9 mouse cellular contexts compared by ENCODE assay signal in genomic region chr1:194885071-194885686, GRCm38 (mm10). TPM values are rescaled to one million over a fixed set of nuclear protein-coding genes. Genes with fewer than 3 reads are reported as not detected.
DNase-seq lines count a peak whose midpoint lies in the region; ATAC-seq and TF ChIP-seq lines count a peak whose summit lies in the region.
"Had no signal": no experiment of that assay in that cellular context is flagged by ENCODE, and none has a peak within 500 bp of the region (broad histone marks: within the 10 kb centered on the region; RNA-seq: fewer than 3 reads in every experiment).

No protein-coding gene starts in this region.

- no peaks in the 10 kb centered on the region for H3K27me3 ChIP-seq in kidney, adult 2 months (replicated peaks; ENCODE audit: control insufficient read depth, insufficient read depth, low read length)
- no peaks in the 10 kb centered on the region for H3K27me3 ChIP-seq in hindbrain, embryonic 13.5 days
- H3K27me3 ChIP-seq: neural tube, embryonic 13.5 days had no signal

- H3K4me1 ChIP-seq in kidney, adult 2 months (ENCODE audit: control insufficient read depth, insufficient read depth, low read length), result no peaks in the 10 kb centered on the region
- peaks cover 7% of the 10 kb centered on the region for H3K4me1 ChIP-seq in cortical plate, adult 2 months (ENCODE audit: control insufficient read depth, insufficient read depth, low read length)
- H3K4me1 ChIP-seq in hindbrain, embryonic 13.5 days (replicated peaks), result no peaks in the 10 kb centered on the region

- 67% methylated on average over 5 of the region's 5 CpGs for WGBS in kidney, adult 2 months
- 56% methylated on average over 5 of the region's 5 CpGs for WGBS in hindbrain, embryonic 13.5 days

- no peak overlapping the region for H3K27ac ChIP-seq in kidney, adult 2 months (ENCODE audit: insufficient read depth, low read depth, low read length)
- H3K27ac ChIP-seq in cortical plate, adult 2 months (ENCODE audit: insufficient read depth, low read length), result peak overlapping the region; percentile 95
- H3K27ac ChIP-seq in hindbrain, embryonic 13.5 days, result no peak overlapping the region
- H3K27ac ChIP-seq: neural tube, embryonic 13.5 days had no signal

- DNase-seq in kidney, postnatal 10 days, result peak; percentile 16
- no peak for DNase-seq in kidney, adult 2 months
- peak; percentile 40 to 55 for DNase-seq in layer of hippocampus, postnatal 36 days
- peak; percentile 75 for DNase-seq in right cerebral cortex, postnatal 25 days
- no peak for DNase-seq in embryo, embryonic 9.5 days (ENCODE audit: extremely low spot score)
- no peak for DNase-seq in kidney, postnatal 14 days

- no peak overlapping the region for H3K4me2 ChIP-seq in hindbrain, embryonic 13.5 days
- H3K4me2 ChIP-seq: neural tube, embryonic 13.5 days had no signal

- no peaks in the 10 kb centered on the region for H3K36me3 ChIP-seq in kidney, adult 2 months (ENCODE audit: control insufficient read depth, insufficient read depth, low read length)
- no peaks in the 10 kb centered on the region for H3K36me3 ChIP-seq in hindbrain, embryonic 13.5 days
- H3K36me3 ChIP-seq: neural tube, embryonic 13.5 days had no signal

- TF ChIP-seq POLR2A in kidney, adult 2 months (IDR thresholded peaks at IDR 0.05; ENCODE audit: low read depth, low read length), result no peak
- no peak for TF ChIP-seq POLR2A in cortical plate, adult 2 months (IDR thresholded peaks at IDR 0.05; ENCODE audit: extremely low read depth, insufficient read depth, low read length)

- no peak overlapping the region for H3K9ac ChIP-seq in hindbrain, embryonic 13.5 days
- H3K9ac ChIP-seq: neural tube, embryonic 13.5 days had no signal

- no peak for ATAC-seq in hindbrain, embryonic 13.5 days (ENCODE audit: low FRiP score)

- no peak for TF ChIP-seq CTCF in kidney, adult 2 months (conservative IDR thresholded peaks at IDR 0.05; ENCODE audit: insufficient read depth, insufficient read length, low read depth, low read length)
- TF ChIP-seq CTCF in cortical plate, adult 2 months (IDR thresholded peaks at IDR 0.05; ENCODE audit: extremely low read depth, insufficient read depth, low read length), result no peak

- no peak overlapping the region for H3K4me3 ChIP-seq in kidney, adult 2 months (ENCODE audit: insufficient read depth, low read depth, low read length)
- no peak overlapping the region for H3K4me3 ChIP-seq in cortical plate, adult 2 months (ENCODE audit: insufficient read depth, low read length)
- no peak overlapping the region for H3K4me3 ChIP-seq in hindbrain, embryonic 13.5 days
- H3K4me3 ChIP-seq: neural tube, embryonic 13.5 days had no signal

- no peaks in the 10 kb centered on the region for H3K9me3 ChIP-seq in hindbrain, embryonic 13.5 days
- H3K9me3 ChIP-seq: neural tube, embryonic 13.5 days had no signal

RNA-seq across cellular contexts. Expression of gene Cd34, which starts 53.4 kb away (rescaled TPM):
- polyA plus RNA-seq in kidney, adult 2 months (2012; rRNA removed), result 33.9 and 37.5 TPM in 2 replicates
- polyA plus RNA-seq in cortical plate, adult 2 months (2012; rRNA removed), result 85.9 and 99.4 TPM in 2 replicates
- 10 to 100 TPM; 24.8 to 27.2 TPM for total RNA-seq in layer of hippocampus, postnatal 36 days (2021)
- polyA plus RNA-seq in hindbrain, embryonic 13.5 days (2015; fragmentation: Nextera tagmentation; extraction: Ambion mirVana), result 37.6 and 39.2 TPM in 2 replicates

Comparison
In these comparisons a context has a peak if more than half of its experiments do, and no peak if none do; other contexts are left out.
1. DNase-seq: peak in kidney, postnatal 10 days (single experiment), layer of hippocampus, postnatal 36 days (2 of 2) and right cerebral cortex, postnatal 25 days (single experiment); none in kidney, adult 2 months (single experiment), embryo, embryonic 9.5 days (single experiment) and kidney, postnatal 14 days (single experiment).